Mouse (Mus musculus) stomach, postnatal 0 days (tissue): ENCODE results near the gene Dnmt3b.
A peak's percentile ranks its signal among the peaks of the same experiment; 100 is the strongest.

Experiments
- CTCF ChIP-seq: IDR thresholded peaks from 2 replicates; pipeline ENCODE4 v1.5.1; 2016; ENCODE audit warnings: antibody characterized with exemption, low read depth, mild to moderate bottlenecking, moderate library complexity
- EP300 ChIP-seq: optimal IDR thresholded peaks from 2 replicates; pipeline ENCODE3; 2016; ENCODE audit warnings: antibody characterized with exemption

GRCm38 (mm10) chr2:153710701-153711330 lies 61.6 kb downstream of the Dnmt3b start:
- peak; percentile 84 for TF ChIP-seq CTCF
- no peak for TF ChIP-seq EP300
